Mouse (Mus musculus) neural tube, embryonic 12.5 days (tissue): ENCODE data around the gene Ube2s. TPM values are rescaled to one million over a fixed set of nuclear protein-coding genes. Genes with fewer than 3 reads are reported as not detected.
"Not testable (repeated sequence)": the region's sequence is repeated elsewhere in the genome, so short reads cannot be mapped to it uniquely, and the experiment has no call there.

Experiments used
- ATAC-seq: fragments of 200-750 bp; cut with Nextera tagmentation; 2 replicates; pipeline ENCODE4 v1.8.0; 2017; ENCODE audit warnings: low read depth, mild to moderate bottlenecking, moderate TSS enrichment, moderate library complexity; ENCODE audit not compliant: low FRiP score
- H3K27ac ChIP-seq: fragments of 300-500 bp; sonication (generic); 2 replicates; pipeline ENCODE4 v1.5.1; 2016
- H3K27me3 ChIP-seq: fragments of 300-500 bp; sonication (generic); replicated peaks from 2 replicates; pipeline ENCODE4 v1.6.1; 2016; ENCODE audit warnings: mild to moderate bottlenecking
- H3K36me3 ChIP-seq: fragments of 300-500 bp; sonication (generic); 2 replicates; pipeline ENCODE4 v1.6.1; 2016; ENCODE audit warnings: mild to moderate bottlenecking
- H3K4me1 ChIP-seq: fragments of 300-500 bp; sonication (generic); 2 replicates; pipeline ENCODE4 v1.6.1; 2016
- H3K4me2 ChIP-seq: fragments of 300-500 bp; sonication (generic); replicated peaks from 2 replicates; pipeline ENCODE4 v1.6.1; 2016; ENCODE audit warnings: mild to moderate bottlenecking
- H3K4me3 ChIP-seq: fragments of 300-500 bp; sonication (generic); 2 replicates; pipeline ENCODE4 v1.5.1; 2016
- H3K9ac ChIP-seq: fragments of 300-500 bp; sonication (generic); 2 replicates; pipeline ENCODE4 v1.6.1; 2016; ENCODE audit warnings: mild to moderate bottlenecking
- H3K9me3 ChIP-seq: fragments of 300-500 bp; sonication (generic); 2 replicates; pipeline ENCODE4 v1.6.1; 2016; ENCODE audit warnings: mild to moderate bottlenecking
- WGBS: fragments of 180-500 bp; shearing (Covaris S2); methylation state at CpG from one replicate; pipeline ENCODE4 v1.1.7; 2016; 5-methylcytosine and 5-hydroxymethylcytosine counted together
- polyA plus RNA-seq: library from polyadenylated mRNA; unstranded; fragments of >200 nt; fragmentation: Nextera tagmentation; extraction: Ambion mirVana; gene quantifications from 2 replicates; pipeline ENCODE4 v1.2.1, GENCODE M21; 2016

Gene Ube2s
- polyA plus RNA-seq, 1 experiment from 2014 or later, result 380 TPM

- H3K4me1 ChIP-seq, result peaks cover 25% of the 10 kb centered on the region
- 25% methylated on average over 8 of the region's 8 CpGs for WGBS
- H3K4me2 ChIP-seq, result peak overlapping the region; percentile 62
- peak overlapping the region; percentile 96 for H3K4me3 ChIP-seq
- H3K27ac ChIP-seq, result peak overlapping the region; percentile 62; the same call in 1 of the 2 replicates
- ATAC-seq, result no peak
- no peaks in the 10 kb centered on the region for H3K9me3 ChIP-seq
- H3K36me3 ChIP-seq, result peaks cover 19% of the 10 kb centered on the region
- H3K9ac ChIP-seq, result peak overlapping the region; percentile 44; the same call in 1 of the 2 replicates
- H3K27me3 ChIP-seq, result no peaks in the 10 kb centered on the region
These were observed 858 bp upstream of the Ube2s start for GRCm38 (mm10) chr7:4813105-4813791.

- H3K4me3 ChIP-seq, result peak overlapping the region; percentile 96
- H3K4me2 ChIP-seq, result peak overlapping the region; percentile 77
- no peak for ATAC-seq
- H3K27ac ChIP-seq, result no peak overlapping the region
- H3K9ac ChIP-seq, result peak overlapping the region; percentile 95
- no peaks in the 10 kb centered on the region for H3K9me3 ChIP-seq
- peaks cover 29% of the 10 kb centered on the region for H3K36me3 ChIP-seq
- H3K27me3 ChIP-seq, result no peaks in the 10 kb centered on the region
- under 1% methylated on average over 36 of the region's 36 CpGs for WGBS
- peaks cover 25% of the 10 kb centered on the region for H3K4me1 ChIP-seq
These were observed 518 bp downstream of the Ube2s start for GRCm38 (mm10) chr7:4811842-4812302.

GRCm38 (mm10) chr7:4811131-4811530 lies 1.3 kb downstream of the Ube2s start:
- peak overlapping the region; percentile 96 for H3K4me3 ChIP-seq
- H3K4me2 ChIP-seq, result peak overlapping the region; percentile 77
- H3K36me3 ChIP-seq, result peaks cover 36% of the 10 kb centered on the region
- not testable (repeated sequence) for H3K9me3 ChIP-seq, ATAC-seq, H3K27me3 ChIP-seq, H3K27ac ChIP-seq
- WGBS, result 45% methylated on average over 10 of the region's 10 CpGs
- H3K4me1 ChIP-seq, result peaks cover 25% of the 10 kb centered on the region
- H3K9ac ChIP-seq, result peak overlapping the region; percentile 95

GRCm38 (mm10) chr7:4806716-4807115 lies 5.7 kb downstream of the Ube2s start:
- Histone ChIP-seq H3K36me3 (peaks cover 44% of the 10 kb centered on the region), H3K9me3 (no peaks in the 10 kb centered on the region), H3K4me2 (no peak overlapping the region), H3K4me1 (peaks cover 20% of the 10 kb centered on the region), H3K27me3 (no peaks in the 10 kb centered on the region), H3K4me3 (no peak overlapping the region), H3K9ac (no peak overlapping the region), H3K27ac (no peak overlapping the region)
- 91% methylated on average over 7 of the region's 7 CpGs for WGBS
- ATAC-seq, result no peak

- Histone ChIP-seq H3K27me3 (no peaks in the 10 kb centered on the region), H3K36me3 (peaks cover 23% of the 10 kb centered on the region), H3K4me3 (no peak overlapping the region), H3K4me2 (no peak overlapping the region), H3K4me1 (no peaks in the 10 kb centered on the region), H3K9me3 (no peaks in the 10 kb centered on the region), H3K27ac (no peak overlapping the region), H3K9ac (no peak overlapping the region)
- ATAC-seq, result no peak
These were observed 10.1 kb downstream of the Ube2s start for GRCm38 (mm10) chr7:4802247-4802646.

- H3K27ac ChIP-seq, result no peak overlapping the region
- ATAC-seq, result no peak
These were observed 16.5 kb downstream of the Ube2s start for GRCm38 (mm10) chr7:4795767-4796433.

GRCm38 (mm10) chr7:4794631-4795168 lies 17.7 kb downstream of the Ube2s start:
- no peak for ATAC-seq
- peaks cover 38% of the 10 kb centered on the region for H3K36me3 ChIP-seq
- no peak overlapping the region for H3K27ac ChIP-seq
- 87% methylated on average over 3 of the region's 3 CpGs for WGBS
- peaks cover 14% of the 10 kb centered on the region for H3K4me1 ChIP-seq
- H3K9ac ChIP-seq, result no peak overlapping the region
- H3K4me2 ChIP-seq, result peak overlapping the region; percentile 85
- H3K9me3 ChIP-seq, result no peaks in the 10 kb centered on the region
- H3K4me3 ChIP-seq, result peak overlapping the region; percentile 15
- peaks cover 2% of the 10 kb centered on the region; the same call in 1 of the 2 replicates for H3K27me3 ChIP-seq

More at GRCm38 (mm10) chr7:4795767-4796433, 16.5 kb downstream of the Ube2s start:
- Histone ChIP-seq H3K9ac (no peak overlapping the region), H3K36me3 (peaks cover 38% of the 10 kb centered on the region), H3K4me3 (no peak overlapping the region), H3K9me3 (no peaks in the 10 kb centered on the region), H3K4me1 (peaks cover 14% of the 10 kb centered on the region), H3K27me3 (no peaks in the 10 kb centered on the region), H3K4me2 (no peak overlapping the region)
- WGBS, result 75% methylated on average over 7 of the region's 7 CpGs

- H3K4me2 ChIP-seq, result peak overlapping the region; percentile 85
- H3K9me3 ChIP-seq, result no peaks in the 10 kb centered on the region
- H3K27me3 ChIP-seq, result peaks cover 7% of the 10 kb centered on the region; the same call in 1 of the 2 replicates
- H3K36me3 ChIP-seq, result peaks cover 38% of the 10 kb centered on the region
- peaks cover 15% of the 10 kb centered on the region for H3K4me1 ChIP-seq
- H3K27ac ChIP-seq, result no peak overlapping the region
- ATAC-seq, result no peak
- peak overlapping the region; percentile 97 for H3K9ac ChIP-seq
- peak overlapping the region; percentile 88 for H3K4me3 ChIP-seq
- WGBS, result 44% methylated on average over 4 of the region's 4 CpGs
These were observed 18.7 kb downstream of the Ube2s start for GRCm38 (mm10) chr7:4793674-4794073.

- Histone ChIP-seq H3K27ac (peak overlapping the region; percentile 72; the same call in 1 of the 2 replicates), H3K36me3 (peaks cover 38% of the 10 kb centered on the region), H3K9ac (peak overlapping the region; percentile 97), H3K4me3 (peak overlapping the region; percentile 88), H3K4me1 (peaks cover 19% of the 10 kb centered on the region), H3K4me2 (peak overlapping the region; percentile 85)
- not testable (repeated sequence) for H3K9me3 ChIP-seq, H3K27me3 ChIP-seq
- WGBS, result 1% methylated on average over 31 of the region's 31 CpGs
- ATAC-seq, result peak; percentile 6
These were observed 19.1 kb downstream of the Ube2s start for GRCm38 (mm10) chr7:4793248-4793647.

- Histone ChIP-seq H3K4me1 (peaks cover 20% of the 10 kb centered on the region), H3K9me3 (no peaks in the 10 kb centered on the region), H3K9ac (peak within 1 kb of the TSS; percentile 97), H3K4me3 (peak within 1 kb of the TSS; percentile 88), H3K27ac (peak within 1 kb of the TSS; percentile 72), H3K36me3 (peaks cover 36% of the 10 kb centered on the region), H3K27me3 (peaks cover 7% of the 10 kb centered on the region; the same call in 1 of the 2 replicates), H3K4me2 (peak within 1 kb of the TSS; percentile 85)
- peak; percentile 88 for ATAC-seq
- WGBS, result 2% methylated on average over 50 of the region's 54 CpGs
These were observed 19.8 kb downstream of the Ube2s start, which contains the start of gene Rpl28 for GRCm38 (mm10) chr7:4792278-4793212. Gene Rpl28 (plus strand): TSS chr7:4792874.

GRCm38 (mm10) chr7:4789436-4789935 lies 22.9 kb downstream of the Ube2s start, which contains the start of gene Tmem238:
Gene Tmem238 (minus strand): TSS chr7:4789656.
- Histone ChIP-seq H3K4me1 (peaks cover 16% of the 10 kb centered on the region), H3K4me2 (peak within 1 kb of the TSS; percentile 89), H3K9ac (peak within 1 kb of the TSS; percentile 72), H3K36me3 (peaks cover 9% of the 10 kb centered on the region), H3K27ac (no peak within 1 kb of the TSS), H3K4me3 (peak within 1 kb of the TSS; percentile 54), H3K9me3 (no peaks in the 10 kb centered on the region), H3K27me3 (peaks cover 7% of the 10 kb centered on the region; the same call in 1 of the 2 replicates)
- ATAC-seq, result no peak; the same call in 1 of the 2 replicates
- WGBS, result 8% methylated on average over 40 of the region's 40 CpGs
